In genomic region chr3:144683136-144683814, GRCm38 (mm10) we compare ENCODE assay signal across 25 mouse cellular contexts. TPM values are rescaled to one million over a fixed set of nuclear protein-coding genes. Genes with fewer than 3 reads are reported as not detected.
DNase-seq lines count a peak whose midpoint lies in the region; ATAC-seq and TF ChIP-seq lines count a peak whose summit lies in the region.
"Had no signal": no experiment of that assay in that cellular context is flagged by ENCODE, and none has a peak within 500 bp of the region (broad histone marks: within the 10 kb centered on the region; RNA-seq: fewer than 3 reads in every experiment).

No protein-coding gene starts in this region.

- peak overlapping the region; percentile 56 for H3K4me2 ChIP-seq in liver, embryonic 14.5 days (ENCODE audit: low read depth)
- no peak overlapping the region for H3K4me2 ChIP-seq in midbrain, embryonic 13.5 days (replicated peaks)
- H3K4me2 ChIP-seq: embryonic facial prominence, embryonic 13.5 days; heart, embryonic 12.5 days; hindbrain, embryonic 12.5 days; midbrain, embryonic 11.5 days; neural tube, embryonic 13.5 days had no signal

- peak; percentile 77 to 82 for TF ChIP-seq EP300 in MEL (IDR thresholded peaks at IDR 0.05; ENCODE audit: low read depth in 1 of 2, low read length in 2 of 2)
- peak; percentile 92 for TF ChIP-seq EP300 in liver, embryonic 14.5 days (IDR thresholded peaks at IDR 0.05; ENCODE audit: low read depth)

- 0 out of 2 replicates have a peak, but pooled peaks have one; percentile 26 for ATAC-seq in G1E (ENCODE audit: extremely low read depth, insufficient number of reproducible peaks, low FRiP score, poor library complexity, severe bottlenecking)
- peak; percentile 89 for ATAC-seq in liver, embryonic 14.5 days (ENCODE audit: insufficient read depth)
- ATAC-seq in midbrain, embryonic 13.5 days, result no peak
- ATAC-seq: forebrain, postnatal 0 days had no signal

- H3K27me3 ChIP-seq in G1E (ENCODE audit: insufficient read depth, low read length) (no peaks in the 10 kb centered on the region), MEL (ENCODE audit: control insufficient read depth in 1 of 2, insufficient read depth in 2 of 2, low read length in 2 of 2) (no peaks in the 10 kb centered on the region)
- no peaks in the 10 kb centered on the region for H3K27me3 ChIP-seq in erythroblast, embryonic 14.5 days (ENCODE audit: control insufficient read depth)
- H3K27me3 ChIP-seq in liver, embryonic 14.5 days (ENCODE audit: control insufficient read depth, insufficient read depth, low read length), result no peaks in the 10 kb centered on the region
- H3K27me3 ChIP-seq in midbrain, embryonic 13.5 days, result no peaks in the 10 kb centered on the region
- H3K27me3 ChIP-seq: embryonic facial prominence, embryonic 13.5 days; heart, embryonic 12.5 days; hindbrain, embryonic 12.5 days; neural tube, embryonic 13.5 days had no signal

- TF ChIP-seq RAD21 in MEL (IDR thresholded peaks at IDR 0.05; ENCODE audit: low read depth, low read length), result no peak

- DNase-seq in G1E (ENCODE audit: low spot score), result no peak
- DNase-seq in MEL (ENCODE audit: low read depth, low spot score), result peak; percentile 66
- peak; percentile 68 to 73 (median 72) for DNase-seq in liver, embryonic 14.5 days (ENCODE audit: low read depth in 3 of 3, low spot score in 3 of 3)
- no peak for DNase-seq in thymus, postnatal 10 days (ENCODE audit: low spot score in 2 of 2)
- no peak for DNase-seq in left cerebral cortex, postnatal 25 days (ENCODE audit: low spot score in 2 of 2)
- DNase-seq in right cerebral cortex, adult 2 months (ENCODE audit: low spot score in 2 of 2), result no peak
- DNase-seq: adrenal gland, postnatal 36 days; cerebellum, adult 8-10 months; forebrain, postnatal 0 days; gastrocnemius, postnatal 36 days; heart, postnatal 14 days; left cerebral cortex, postnatal 4 days; lung, adult 2 months; lung, postnatal 4 days; right cerebral cortex, adult 18-20 months; thymus, adult 18-20 months had no signal

- peak overlapping the region; percentile 28 for H3K27ac ChIP-seq in MEL (ENCODE audit: control insufficient read depth, low read depth, low read length)
- peak overlapping the region; percentile 94 for H3K27ac ChIP-seq in liver, embryonic 14.5 days
- no peak overlapping the region for H3K27ac ChIP-seq in midbrain, embryonic 13.5 days
- H3K27ac ChIP-seq: embryonic facial prominence, embryonic 13.5 days; forebrain, embryonic 10.5 days; hindbrain, embryonic 12.5 days; kidney, postnatal 0 days; neural tube, embryonic 13.5 days had no signal

- H3K9ac ChIP-seq in MEL (ENCODE audit: control insufficient read depth, low read depth, low read length, poor library complexity, severe bottlenecking), result no peak overlapping the region
- peak overlapping the region; percentile 53; the same call in 1 of the 2 replicates for H3K9ac ChIP-seq in liver, embryonic 14.5 days (replicated peaks)
- no peak overlapping the region for H3K9ac ChIP-seq in midbrain, embryonic 13.5 days (replicated peaks)
- H3K9ac ChIP-seq: embryonic facial prominence, embryonic 13.5 days; forebrain, postnatal 0 days; heart, embryonic 12.5 days; hindbrain, embryonic 12.5 days; neural tube, embryonic 13.5 days had no signal

- H3K36me3 ChIP-seq in G1E (replicated peaks) (peaks cover 28% of the 10 kb centered on the region), MEL (ENCODE audit: control insufficient read depth in 1 of 2, insufficient read depth in 2 of 2, low read length in 2 of 2) (peaks cover 0 to 16% of the 10 kb centered on the region in 2 experiments; a peak in 2 of 4 replicates)
- H3K36me3 ChIP-seq in erythroblast, embryonic 14.5 days (ENCODE audit: control insufficient read depth), result peaks cover 66% of the 10 kb centered on the region
- peaks cover 7% of the 10 kb centered on the region for H3K36me3 ChIP-seq in liver, embryonic 14.5 days (replicated peaks; ENCODE audit: control insufficient read depth, insufficient read depth, low read depth)
- H3K36me3 ChIP-seq in midbrain, embryonic 13.5 days, result peaks cover 32% of the 10 kb centered on the region
- H3K36me3 ChIP-seq: forebrain, embryonic 10.5 days had no signal

- TF ChIP-seq CTCF in G1E (IDR thresholded peaks at IDR 0.05; ENCODE audit: low read depth, low read length) (no peak), MEL (IDR thresholded peaks at IDR 0.05 in 2 of 3, conservative IDR thresholded peaks at IDR 0.05 in 1 of 3; ENCODE audit: control insufficient read depth in 1 of 3, insufficient read depth in 1 of 3, low read depth in 2 of 3, low read length in 3 of 3, poor library complexity in 1 of 3, severe bottlenecking in 1 of 3) (no peak)
- TF ChIP-seq CTCF in liver, embryonic 14.5 days (IDR thresholded peaks at IDR 0.05; ENCODE audit: low read depth), result no peak

- H3K9me3 ChIP-seq in G1E (replicated peaks) (no peaks in the 10 kb centered on the region), MEL (replicated peaks; ENCODE audit: insufficient read depth, low read length) (no peaks in the 10 kb centered on the region)
- H3K9me3 ChIP-seq in erythroblast, embryonic 14.5 days (ENCODE audit: control insufficient read depth, low read length), result no peaks in the 10 kb centered on the region
- no peaks in the 10 kb centered on the region for H3K9me3 ChIP-seq in liver, embryonic 14.5 days (ENCODE audit: control insufficient read depth, low read length)
- no peaks in the 10 kb centered on the region for H3K9me3 ChIP-seq in midbrain, embryonic 13.5 days
- H3K9me3 ChIP-seq: embryonic facial prominence, embryonic 13.5 days; forebrain, embryonic 10.5 days; heart, embryonic 12.5 days; hindbrain, embryonic 12.5 days; neural tube, embryonic 13.5 days had no signal

- H3K4me1 ChIP-seq in G1E (ENCODE audit: insufficient read depth, low read depth, low read length) (peaks cover 79% of the 10 kb centered on the region), MEL (ENCODE audit: control insufficient read depth in 1 of 2, insufficient read depth in 2 of 2, low read length in 2 of 2) (peaks cover 9 to 10% of the 10 kb centered on the region in 2 experiments)
- H3K4me1 ChIP-seq in erythroblast, embryonic 14.5 days (ENCODE audit: control insufficient read depth), result peaks cover 93% of the 10 kb centered on the region
- H3K4me1 ChIP-seq in liver, embryonic 14.5 days (replicated peaks; ENCODE audit: control insufficient read depth in 2 of 2, insufficient read depth in 2 of 2, low read length in 1 of 2), result peaks cover 49 to 53% of the 10 kb centered on the region in 2 experiments
- H3K4me1 ChIP-seq in midbrain, embryonic 13.5 days (replicated peaks), result no peaks in the 10 kb centered on the region
- H3K4me1 ChIP-seq: embryonic facial prominence, embryonic 13.5 days; hindbrain, embryonic 12.5 days; neural tube, embryonic 13.5 days had no signal

- TF ChIP-seq POLR2A in MEL (IDR thresholded peaks at IDR 0.05; ENCODE audit: control insufficient read depth in 1 of 2, insufficient read depth in 1 of 2, low read depth in 1 of 2, low read length in 2 of 2, poor library complexity in 1 of 2), result no peak

- 33% methylated on average over 12 of the region's 12 CpGs for whole genome bisulfite sequencing in liver, embryonic 14.5 days (ENCODE audit: insufficient replicate concordance)
- 93% methylated on average over 12 of the region's 12 CpGs for WGBS in midbrain, embryonic 13.5 days

- H3K4me3 ChIP-seq in G1E (ENCODE audit: low read depth, low read length) (no peak overlapping the region), MEL (ENCODE audit: control insufficient read depth in 1 of 2, insufficient read depth in 1 of 2, low read depth in 2 of 2, low read length in 2 of 2) (no peak overlapping the region)
- H3K4me3 ChIP-seq in erythroblast, embryonic 14.5 days (replicated peaks), result peak overlapping the region; percentile 33
- H3K4me3 ChIP-seq in liver, embryonic 14.5 days (ENCODE audit: insufficient read depth in 1 of 2, low read depth in 2 of 2, low read length in 2 of 2), result no peak overlapping the region
- H3K4me3 ChIP-seq in midbrain, embryonic 13.5 days (replicated peaks), result no peak overlapping the region
- H3K4me3 ChIP-seq: embryonic facial prominence, embryonic 13.5 days; forebrain, embryonic 10.5 days; heart, embryonic 12.5 days; hindbrain, embryonic 12.5 days; neural tube, embryonic 13.5 days had no signal

- intact Hi-C loops in left cerebral cortex, postnatal 25 days (cut with DNase I), result no loop called here

- no peaks in the 10 kb centered on the region for H3K79me2 ChIP-seq in MEL (ENCODE audit: control insufficient read depth, insufficient read depth, low read length, poor library complexity)

TF ChIP-seq in MEL, 35 proteins besides CTCF, POLR2A, EP300 and RAD21:
- TF ChIP-seq NELFE (IDR thresholded peaks at IDR 0.05; ENCODE audit: low read depth, low read length) (no peak), HCFC1 (IDR thresholded peaks at IDR 0.05; ENCODE audit: low read depth, low read length) (no peak), TCF12 (IDR thresholded peaks at IDR 0.05; ENCODE audit: low read depth, low read length) (peak; percentile 60; the same call in 1 of the 2 replicates), GATA1 (IDR thresholded peaks at IDR 0.05; ENCODE audit: low read depth, low read length) (peak; percentile 86), RCOR1 (IDR thresholded peaks at IDR 0.05; ENCODE audit: low read depth, low read length) (0 out of 2 replicates have a peak, but pooled peaks have one; percentile 32), MYB (IDR thresholded peaks at IDR 0.05; ENCODE audit: low read depth, low read length) (0 out of 2 replicates have a peak, but pooled peaks have one; percentile 41), TAL1 (IDR thresholded peaks at IDR 0.05; ENCODE audit: low read length) (peak; percentile 69)

RNA-seq across cellular contexts. Expression of gene Sh3glb1, which starts 36.9 kb away (rescaled TPM):
- total RNA-seq in G1E (2014; fragmentation: Nextera tagmentation) (337 and 350 TPM in 2 replicates), G1E (2017) (73.7 and 79.8 TPM in 2 replicates), MEL (2012; rRNA removed) (33.9 and 39.6 TPM in 2 replicates)
- polyA plus RNA-seq in G1E (2012) (42.4 and 51.0 TPM in 2 replicates), MEL (2012; ENCODE audit: insufficient read depth in 1 of 2, insufficient read length in 2 of 2, low read depth in 1 of 2, low replicate concordance in 2 of 2, missing spikeins in 1 of 2) (10 to 100 TPM; 61.9 to 89.2 TPM)
- 15.0 and 16.1 TPM in 2 replicates for polyA plus RNA-seq in erythroblast, embryonic 14.5 days (2012)
- 7.8 and 11.7 TPM in 2 replicates for polyA plus RNA-seq in liver, embryonic 14.5 days (2012; rRNA removed)
- 74.4 and 80.3 TPM in 2 replicates for polyA plus RNA-seq in liver, embryonic 14.5 days (2014; fragmentation: Nextera tagmentation; extraction: Ambion mirVana)
- total RNA-seq in left cerebral cortex, postnatal 25 days (2021), result 10 to 100 TPM; 65.1 to 68.2 TPM
- polyA plus RNA-seq in midbrain, embryonic 13.5 days (2015; fragmentation: Nextera tagmentation; extraction: Ambion mirVana), result 98.1 and 99.6 TPM in 2 replicates

Comparison
In these comparisons a context has a peak if more than half of its experiments do, and no peak if none do; other contexts are left out.
1. DNase-seq: peak in MEL (single experiment) and liver, embryonic 14.5 days (3 of 3); none in G1E (single experiment), thymus, postnatal 10 days (0 of 2), left cerebral cortex, postnatal 25 days (0 of 2) and right cerebral cortex, adult 2 months (0 of 2).